Mouse (Mus musculus) macrophage (primary cell): ENCODE data around the gene Trim69. TPM values are rescaled to one million over a fixed set of nuclear protein-coding genes. Genes with fewer than 3 reads are reported as not detected.
A peak's percentile ranks its signal among the peaks of the same experiment; 100 is the strongest.

Source experiments
- H3K27ac ChIP-seq: fragments of 350-480 bp; formaldehyde crosslinking; 2 replicates; pipeline ENCODE4 v1.9.0; 2021
- H3K36me3 ChIP-seq: fragments of 350-480 bp; formaldehyde crosslinking; 2 replicates; pipeline ENCODE4 v1.9.0; 2021; ENCODE audit errors: inconsistent target
- H3K4me3 ChIP-seq: fragments of 350-480 bp; formaldehyde crosslinking; 2 replicates; pipeline ENCODE4 v1.9.0; 2021; ENCODE audit errors: inconsistent target
- H3K79me2 ChIP-seq: fragments of 350-480 bp; formaldehyde crosslinking; 2 replicates; pipeline ENCODE4 v1.9.0; 2021; ENCODE audit errors: inconsistent target
- WGBS: methylation state at CpG from one replicate; pipeline ENCODE4 v1.1.7; 2026; ENCODE audit warnings: inconsistent platforms; ENCODE audit not compliant: missing documents; 5-methylcytosine and 5-hydroxymethylcytosine counted together
- polyA plus RNA-seq: library from polyadenylated mRNA; stranded (reverse); fragments of 250-400 nt; gene quantifications from 3 replicates; pipeline ENCODE4 v1.2.4, GENCODE M21; 2018; ENCODE audit warnings: inconsistent platforms

The Trim69 gene
- polyA plus RNA-seq, 1 experiment from 2014 or later: 0.07 TPM

DNA sequence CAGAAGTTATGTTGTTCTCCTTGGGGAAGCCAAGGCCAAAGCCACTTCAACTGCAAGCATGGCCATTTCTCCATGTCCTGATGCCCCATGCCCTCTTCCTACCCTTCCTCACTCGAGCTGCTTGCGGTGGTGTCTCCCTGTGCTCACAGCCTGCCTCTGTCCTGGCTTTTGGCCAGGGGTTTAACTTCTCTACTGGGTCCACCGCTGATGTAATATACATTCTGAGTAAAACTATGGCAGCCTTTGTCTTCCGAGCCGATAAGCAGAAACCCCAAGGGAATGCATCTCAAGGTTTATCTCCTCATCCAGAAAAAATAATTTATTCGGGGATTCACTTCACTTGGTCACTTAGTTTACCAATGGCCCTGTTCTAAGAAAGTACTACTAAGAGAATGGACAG is 13.8 kb upstream of the Trim69 start:
- H3K79me2 ChIP-seq: peaks cover 43% of the 10 kb centered on the region
- 17% methylated on average over 6 of the region's 6 CpGs for WGBS
- H3K36me3 ChIP-seq: peaks cover 21% of the 10 kb centered on the region
- peak overlapping the region; percentile 97 for H3K27ac ChIP-seq
- peak overlapping the region; percentile 95; the same call in 1 of the 2 replicates for H3K4me3 ChIP-seq

DNA sequence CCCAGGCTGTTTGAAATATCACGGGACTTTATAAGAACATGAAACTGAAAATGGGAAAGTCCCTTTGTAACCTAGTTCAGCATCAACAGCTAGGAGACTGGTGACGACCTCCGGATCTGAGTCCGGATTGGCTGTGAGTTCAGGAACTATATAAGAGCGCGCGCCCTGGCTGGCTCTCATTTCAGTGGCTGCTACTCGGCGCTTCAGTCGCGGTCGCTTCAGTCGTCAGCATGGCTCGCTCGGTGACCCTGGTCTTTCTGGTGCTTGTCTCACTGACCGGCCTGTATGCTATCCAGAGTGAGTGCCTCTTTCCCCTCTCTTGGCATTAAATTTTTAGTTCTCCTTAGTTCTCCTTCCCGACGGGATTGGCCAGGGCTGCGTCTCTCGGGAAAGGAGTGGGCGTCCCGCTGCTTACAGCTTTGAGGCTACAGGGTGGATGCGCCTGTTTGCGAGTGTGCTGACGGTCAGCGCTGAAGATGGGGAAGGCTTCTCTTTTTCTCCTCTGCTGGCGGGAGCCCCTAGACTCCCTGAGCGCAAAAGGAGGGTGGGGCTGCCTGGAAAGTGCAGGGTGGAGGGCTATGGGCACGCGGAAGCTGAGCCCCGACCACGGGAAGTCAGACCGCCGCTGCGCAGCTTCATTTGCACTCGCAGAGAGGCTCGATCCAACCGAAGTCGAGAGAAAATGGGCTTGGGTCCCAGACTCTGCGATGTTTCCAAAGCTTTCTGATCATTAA is 12.8 kb upstream of the Trim69 start, which contains the start of gene B2m:
B2m (plus strand) TSS at position 179 of the 734 bp plus-strand sequence.
- under 1% methylated on average over 40 of the region's 40 CpGs for WGBS
- Histone ChIP-seq H3K27ac (peak within 1 kb of the TSS; percentile 97), H3K4me3 (peak within 1 kb of the TSS; percentile 95), H3K79me2 (peaks cover 53% of the 10 kb centered on the region), H3K36me3 (peaks cover 31% of the 10 kb centered on the region)

DNA sequence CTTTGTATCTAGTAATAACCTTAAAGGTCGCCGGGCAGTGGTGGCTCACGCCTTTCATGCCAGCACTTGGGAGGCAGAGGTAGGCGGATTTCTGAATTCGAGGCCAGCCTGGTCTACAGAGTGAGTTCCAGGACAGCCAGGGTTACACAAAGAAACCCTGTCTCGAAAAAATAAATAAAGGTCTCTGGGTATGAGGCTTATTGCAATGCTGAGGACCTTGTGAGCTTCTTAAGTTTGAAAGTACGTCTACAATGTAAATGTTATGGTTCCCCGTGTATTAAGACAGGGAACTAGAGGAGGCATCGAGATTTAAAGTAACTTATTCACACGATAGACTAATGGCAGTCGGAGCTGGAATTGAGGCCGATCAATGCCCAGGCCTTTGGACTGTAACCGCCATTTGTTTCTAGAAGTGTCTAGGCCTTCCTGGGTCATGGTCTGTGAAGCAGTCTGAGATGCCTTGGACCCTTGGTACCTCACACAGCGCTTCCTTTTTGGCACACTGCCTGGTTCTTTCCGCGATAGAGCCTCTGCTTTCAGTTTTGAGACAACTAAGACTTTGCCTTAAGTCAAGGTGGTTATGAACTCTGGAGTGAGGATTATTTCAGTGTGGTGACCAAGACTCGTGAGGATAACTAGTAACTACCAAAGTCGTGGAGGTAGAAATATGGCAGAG is 12.1 kb upstream of the Trim69 start:
- H3K36me3 ChIP-seq: peaks cover 38% of the 10 kb centered on the region
- H3K4me3 ChIP-seq: peak overlapping the region; percentile 95
- WGBS: 0% methylated on average over 18 of the region's 18 CpGs
- peaks cover 60% of the 10 kb centered on the region for H3K79me2 ChIP-seq
- peak overlapping the region; percentile 97 for H3K27ac ChIP-seq

DNA sequence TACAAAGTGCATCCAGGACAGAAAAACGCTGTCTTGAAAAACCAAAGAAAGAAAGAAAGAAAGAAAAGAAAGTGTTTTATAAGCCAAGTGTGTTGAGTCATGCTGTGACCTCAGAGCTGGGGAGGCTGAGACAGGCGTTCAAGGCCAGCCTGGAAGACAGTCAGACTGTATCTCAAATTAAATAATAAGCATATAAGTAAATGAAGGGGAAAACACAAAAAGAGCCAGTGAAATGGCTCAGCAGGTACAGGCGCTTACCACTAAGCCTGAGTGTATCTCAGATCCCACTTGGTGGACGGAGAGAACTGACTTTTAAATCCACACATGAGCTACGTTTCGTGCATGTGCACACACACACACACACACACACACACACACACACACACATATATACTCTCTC is 11.2 kb upstream of the Trim69 start:
- peaks cover 63% of the 10 kb centered on the region for H3K79me2 ChIP-seq
- WGBS: 14% methylated on average over 6 of the region's 6 CpGs
- H3K27ac ChIP-seq: peak overlapping the region; percentile 97
- H3K4me3 ChIP-seq: peak overlapping the region; percentile 95
- peaks cover 43% of the 10 kb centered on the region for H3K36me3 ChIP-seq

DNA sequence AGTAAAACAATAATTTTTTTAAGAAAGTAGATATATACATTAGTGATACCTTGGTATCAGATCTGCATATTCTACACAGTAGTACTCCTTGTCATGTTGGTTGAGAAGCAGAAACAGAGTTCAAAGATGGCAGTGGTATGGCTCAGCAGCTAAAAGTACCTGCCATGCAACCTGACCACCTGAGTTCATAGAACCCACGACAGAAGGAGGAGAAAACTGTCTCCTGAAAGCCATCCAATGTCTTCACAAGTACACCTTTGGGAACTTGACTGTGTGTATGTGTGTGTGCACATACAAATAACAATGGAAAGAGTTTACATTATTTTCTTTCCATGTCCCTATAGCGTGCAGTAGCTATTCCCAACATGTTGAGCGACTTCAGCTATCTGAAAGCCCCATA is 10.8 kb upstream of the Trim69 start:
- Histone ChIP-seq H3K27ac (peak overlapping the region; percentile 97; the same call in 1 of the 2 replicates), H3K79me2 (peaks cover 63% of the 10 kb centered on the region), H3K4me3 (peak overlapping the region; percentile 95), H3K36me3 (peaks cover 45% of the 10 kb centered on the region)
- WGBS: 13% methylated on average over 3 of the region's 3 CpGs

DNA sequence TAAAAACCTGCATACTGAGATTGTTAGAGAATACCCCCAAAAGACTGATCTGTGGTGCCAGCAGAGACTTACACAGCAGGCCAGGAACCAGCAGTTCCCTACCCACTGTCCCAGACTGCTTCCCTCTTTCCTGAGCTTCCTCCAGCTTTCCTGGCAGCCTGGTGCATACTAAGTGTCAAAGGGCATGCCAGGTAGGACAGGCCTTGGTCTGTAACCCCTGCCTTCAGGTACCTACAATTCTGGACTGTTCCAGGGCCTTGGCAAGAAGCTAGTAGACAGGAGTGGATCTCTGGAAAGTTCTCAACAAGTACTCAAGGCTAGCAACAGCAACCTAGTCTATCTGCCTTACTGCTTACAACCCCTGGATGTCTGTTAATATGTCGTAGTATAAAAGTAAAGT is 9.3 kb upstream of the Trim69 start:
- Histone ChIP-seq H3K4me3 (peak overlapping the region; percentile 95), H3K36me3 (peaks cover 49% of the 10 kb centered on the region), H3K79me2 (peaks cover 63% of the 10 kb centered on the region), H3K27ac (0 out of 2 replicates have a peak overlapping the region, but pooled peaks have one; percentile 4)
- 75% methylated on average over 1 of the region's 1 CpGs for WGBS

DNA sequence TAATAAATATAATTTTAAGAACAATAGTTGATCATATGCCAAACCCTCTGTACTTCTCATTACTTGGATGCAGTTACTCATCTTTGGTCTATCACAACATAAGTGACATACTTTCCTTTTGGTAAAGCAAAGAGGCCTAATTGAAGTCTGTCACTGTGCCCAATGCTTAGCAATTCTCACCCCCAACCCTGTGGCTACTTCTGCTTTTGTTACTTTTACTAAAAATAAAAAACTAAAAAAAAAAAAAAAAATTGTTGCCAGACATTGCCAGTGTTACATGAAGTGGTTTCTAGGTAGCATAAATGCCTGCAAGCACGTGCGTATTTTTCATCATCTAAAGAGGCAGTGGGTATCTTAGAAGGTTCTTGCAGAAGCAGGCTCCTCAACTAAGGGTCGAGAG is 7.7 kb upstream of the Trim69 start:
- peaks cover 49% of the 10 kb centered on the region for H3K36me3 ChIP-seq
- H3K4me3 ChIP-seq: no peak overlapping the region
- peak overlapping the region; percentile 40 for H3K27ac ChIP-seq
- H3K79me2 ChIP-seq: peaks cover 58% of the 10 kb centered on the region
- WGBS: 26% methylated on average over 3 of the region's 3 CpGs

DNA sequence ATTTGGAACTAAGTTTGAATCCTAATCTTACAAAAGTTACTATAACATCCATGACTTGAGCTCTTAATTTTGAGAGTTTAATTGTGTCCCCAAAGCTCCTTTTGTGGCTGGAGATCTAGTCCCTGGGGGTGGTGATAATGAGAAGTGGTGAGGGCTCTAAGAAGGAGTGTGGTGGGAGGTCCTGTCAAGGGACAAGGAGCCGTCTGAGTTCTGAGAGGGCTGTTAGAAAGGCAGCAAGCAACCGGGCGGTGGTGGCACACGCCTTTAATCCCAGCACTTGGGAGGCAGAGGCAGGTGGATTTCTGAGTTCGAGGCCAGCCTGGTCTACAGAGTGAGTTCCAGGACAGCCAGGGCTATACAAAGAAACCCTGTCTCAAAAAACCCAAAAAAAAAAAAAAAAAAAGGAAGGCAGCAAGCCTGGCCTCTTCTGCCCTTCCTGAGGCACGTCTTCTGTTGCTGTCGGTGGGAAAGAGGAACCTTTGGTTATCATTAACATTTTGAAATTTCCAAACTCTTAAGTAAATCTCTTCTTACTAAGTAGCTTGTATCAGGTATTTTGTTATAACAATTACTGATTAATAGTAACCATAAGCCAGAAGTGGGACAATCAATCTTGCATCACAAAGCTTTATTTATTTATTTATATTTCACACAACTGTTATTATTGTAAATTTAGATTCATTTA is 6.7 kb upstream of the Trim69 start:
- Histone ChIP-seq H3K36me3 (peaks cover 49% of the 10 kb centered on the region), H3K27ac (peak overlapping the region; percentile 40), H3K4me3 (no peak overlapping the region), H3K79me2 (peaks cover 48% of the 10 kb centered on the region)
- WGBS: 7% methylated on average over 3 of the region's 7 CpGs

DNA sequence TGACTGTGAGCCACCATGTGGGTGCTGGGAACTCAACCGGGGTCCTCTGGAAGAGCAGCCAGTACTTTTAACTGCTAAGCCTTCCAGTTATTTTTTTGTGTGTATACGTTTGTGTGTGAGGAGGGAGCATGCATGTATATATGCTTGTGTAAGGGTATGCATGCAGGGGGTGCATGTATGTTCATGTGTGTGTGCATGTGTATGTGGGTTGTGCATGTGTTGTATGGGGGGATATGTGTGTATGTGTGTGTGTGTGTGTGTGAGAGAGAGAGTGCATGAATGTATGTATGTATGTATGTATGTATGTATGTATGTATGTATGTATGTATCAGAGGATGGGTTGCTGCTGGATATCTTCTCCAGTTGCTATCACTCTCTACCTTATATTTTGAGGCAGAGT is 6.0 kb upstream of the Trim69 start:
- Histone ChIP-seq H3K79me2 (peaks cover 42% of the 10 kb centered on the region), H3K4me3 (no peak overlapping the region), H3K27ac (no peak overlapping the region), H3K36me3 (peaks cover 49% of the 10 kb centered on the region)
- 88% methylated on average over 2 of the region's 2 CpGs for WGBS

DNA sequence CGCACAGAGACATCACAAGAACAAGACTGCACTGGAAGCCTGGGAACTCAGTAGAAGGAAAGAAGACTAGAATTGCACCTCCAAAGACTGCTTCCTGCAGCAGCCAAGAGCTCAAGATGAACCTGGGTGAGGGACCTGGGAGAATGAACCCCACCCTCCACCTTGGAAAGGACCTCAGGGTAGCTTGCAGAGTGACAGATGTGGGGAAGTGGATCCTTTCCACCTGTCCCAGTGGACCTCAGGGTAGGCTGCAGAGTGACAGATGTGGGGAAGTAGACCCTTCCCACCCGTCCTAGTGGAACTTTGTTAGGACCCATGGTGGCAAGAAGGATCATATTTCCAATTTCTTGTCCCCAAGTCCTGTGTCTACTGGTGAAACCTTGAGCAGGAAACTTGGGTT is 5.2 kb upstream of the Trim69 start:
- Histone ChIP-seq H3K36me3 (peaks cover 42% of the 10 kb centered on the region), H3K79me2 (peaks cover 34% of the 10 kb centered on the region), H3K4me3 (no peak overlapping the region), H3K27ac (peak overlapping the region; percentile 27; the same call in 1 of the 2 replicates)
- WGBS: 74% methylated on average over 2 of the region's 2 CpGs

DNA sequence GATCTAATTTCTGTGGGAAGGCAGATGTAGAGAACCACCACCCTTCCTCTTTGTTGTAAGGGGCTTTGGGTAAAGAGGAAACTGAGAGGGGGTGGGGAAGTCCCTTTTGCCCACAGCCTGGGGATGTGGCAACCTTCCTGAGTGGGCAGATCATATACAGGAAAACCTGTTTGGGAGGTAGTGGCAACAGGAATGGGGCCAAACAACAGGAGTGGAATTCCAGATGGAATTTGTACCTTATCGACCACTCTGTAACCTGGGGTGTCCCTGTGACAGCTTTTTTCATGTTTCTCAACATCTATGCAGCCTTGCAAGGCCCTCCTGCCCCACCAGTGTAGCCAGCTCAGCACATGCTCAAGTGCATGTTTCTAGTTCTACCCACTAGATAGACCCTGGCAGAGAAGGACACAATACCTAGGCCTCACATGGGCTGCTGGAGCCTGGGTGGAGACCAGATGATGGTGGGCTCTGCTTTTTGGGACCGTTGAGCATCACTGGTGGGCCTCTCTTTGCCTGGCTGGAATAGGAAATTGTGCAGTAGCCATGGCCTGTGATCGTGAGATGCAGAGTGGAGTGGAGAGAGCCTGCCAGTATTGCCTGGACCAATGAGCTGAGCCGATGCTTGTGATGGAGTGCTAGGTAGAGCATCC is 4.3 kb upstream of the Trim69 start:
- no peak overlapping the region for H3K4me3 ChIP-seq
- H3K36me3 ChIP-seq: peaks cover 33% of the 10 kb centered on the region
- WGBS: 63% methylated on average over 4 of the region's 4 CpGs
- peak overlapping the region; percentile 1; the same call in 1 of the 2 replicates for H3K27ac ChIP-seq
- peaks cover 25% of the 10 kb centered on the region for H3K79me2 ChIP-seq

DNA sequence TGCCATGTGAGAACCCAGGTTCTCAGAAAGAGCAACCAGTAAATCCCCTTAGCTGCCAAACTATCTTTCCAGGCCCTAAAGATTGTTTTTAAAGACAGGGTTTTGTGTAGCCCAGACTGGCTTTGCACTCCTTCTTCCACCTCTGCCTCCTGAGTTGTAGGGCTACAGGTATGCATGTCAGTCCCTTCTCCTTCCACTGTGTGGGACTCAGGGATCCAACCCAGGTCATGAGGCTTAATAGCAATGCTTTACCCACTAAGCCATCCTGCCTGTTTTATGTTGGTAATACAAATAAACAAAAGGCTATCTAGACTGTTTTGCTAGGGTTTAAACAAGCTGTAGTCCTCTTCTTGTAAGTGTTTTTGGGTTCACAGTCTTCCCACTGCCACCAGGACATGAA is 2.9 kb upstream of the Trim69 start:
- Histone ChIP-seq H3K79me2 (peaks cover 11% of the 10 kb centered on the region), H3K27ac (no peak overlapping the region), H3K4me3 (no peak overlapping the region), H3K36me3 (peaks cover 19% of the 10 kb centered on the region)

DNA sequence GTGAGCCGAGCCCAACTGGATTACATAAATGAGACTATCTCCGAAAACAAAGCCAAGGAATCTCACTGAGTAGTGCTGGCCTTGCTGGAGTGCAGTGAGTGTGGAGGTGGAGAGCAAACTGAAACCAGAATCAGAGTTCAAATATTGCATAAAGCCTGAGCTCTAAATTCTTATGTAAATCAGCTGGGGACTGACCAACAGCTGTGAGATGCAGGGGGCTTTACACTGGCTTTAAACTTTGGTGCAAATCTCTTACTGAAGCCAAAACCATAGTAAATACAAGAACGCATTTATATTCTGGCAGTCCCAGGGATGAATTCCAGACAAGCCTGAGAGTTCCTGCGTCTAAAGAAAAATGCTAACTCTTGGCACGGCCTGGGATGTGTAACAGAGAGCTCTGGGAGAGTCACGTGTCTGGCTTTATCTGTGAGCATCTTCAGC is 2.1 kb upstream of the Trim69 start:
- Histone ChIP-seq H3K36me3 (peaks cover 11% of the 10 kb centered on the region; the same call in 1 of the 2 replicates), H3K4me3 (no peak overlapping the region), H3K27ac (no peak overlapping the region), H3K79me2 (peaks cover 3% of the 10 kb centered on the region)
- 95% methylated on average over 6 of the region's 6 CpGs for WGBS

DNA sequence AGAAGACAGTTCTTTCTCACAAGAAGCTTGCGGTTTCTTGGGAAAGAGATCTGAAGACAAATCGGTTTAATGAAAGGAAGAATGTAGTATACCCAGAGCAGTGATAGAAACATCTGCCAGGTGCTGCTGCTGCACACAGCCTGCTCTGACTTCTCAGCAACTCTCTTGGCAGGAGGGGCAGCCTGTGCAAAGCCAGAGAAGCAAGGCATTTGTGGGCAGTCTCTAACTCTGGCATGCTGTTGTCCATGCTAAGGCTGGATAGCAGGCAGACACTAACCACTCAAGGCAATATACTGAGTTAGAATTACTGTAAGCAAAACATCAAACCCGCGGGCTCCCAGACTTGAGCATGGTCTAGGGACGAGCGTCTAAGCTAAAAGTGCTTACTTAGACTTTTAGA is 833 bp upstream of the Trim69 start:
- Histone ChIP-seq H3K79me2 (no peaks in the 10 kb centered on the region), H3K36me3 (0 out of 2 replicates have a peak, but pooled peaks cover 5% of the 10 kb centered on the region), H3K4me3 (no peak overlapping the region), H3K27ac (no peak overlapping the region)
- WGBS: 87% methylated on average over 6 of the region's 6 CpGs
